Mouse (Mus musculus) olfactory bulb, adult 2 months (tissue): Measurements from ENCODE around the gene Extl2.

Source experiments
- CTCF ChIP-seq: fragments of 200-500 bp; IDR thresholded peaks from 2 replicates; pipeline ENCODE4 v1.5.1; 2012; ENCODE audit warnings: low read depth, mild to moderate bottlenecking, low read length, moderate library complexity; ENCODE audit not compliant: insufficient read depth
- POLR2A ChIP-seq: fragments of 200-500 bp; IDR thresholded peaks from 2 replicates; pipeline ENCODE4 v1.6.1; 2012; ENCODE audit warnings: mild to moderate bottlenecking, low read depth, low read length, moderate library complexity; ENCODE audit not compliant: insufficient read depth

DNA sequence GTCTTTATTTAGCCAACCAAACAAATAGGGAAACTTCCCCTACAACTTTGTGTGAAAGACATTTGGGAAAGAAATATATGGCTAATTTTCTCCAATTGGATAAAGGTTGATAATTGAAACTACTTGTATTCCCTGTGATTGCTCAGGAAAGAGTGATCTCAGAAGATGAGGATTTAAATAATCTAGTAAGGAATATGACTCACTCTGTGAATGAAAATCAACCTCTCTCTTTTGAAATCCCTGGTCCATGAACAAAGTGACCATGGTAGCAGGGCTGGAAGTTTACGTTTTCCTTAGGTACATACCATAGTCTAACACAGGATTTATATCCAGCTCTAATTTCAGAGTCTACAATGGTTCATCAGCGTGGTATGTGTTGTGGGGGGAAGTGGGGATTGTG, 69.5 kb downstream of the Extl2 start:
- no peak for TF ChIP-seq CTCF
- TF ChIP-seq POLR2A: no peak
